Mouse (Mus musculus) yolk sac, embryonic 10.5 days (tissue): ENCODE measurements at regions not wholly inside any gene's neighbourhood (a gene's known extent, or its start where the extent isn't known, plus 50 kb on each side); places are given as distances from the start of the nearest gene placed in this dataset.

Experiments used
- DNase-seq: peaks from one replicate; pipeline ENCODE4 v3.0.0-alpha.2; 2017; ENCODE audit warnings: low spot score

DNA sequence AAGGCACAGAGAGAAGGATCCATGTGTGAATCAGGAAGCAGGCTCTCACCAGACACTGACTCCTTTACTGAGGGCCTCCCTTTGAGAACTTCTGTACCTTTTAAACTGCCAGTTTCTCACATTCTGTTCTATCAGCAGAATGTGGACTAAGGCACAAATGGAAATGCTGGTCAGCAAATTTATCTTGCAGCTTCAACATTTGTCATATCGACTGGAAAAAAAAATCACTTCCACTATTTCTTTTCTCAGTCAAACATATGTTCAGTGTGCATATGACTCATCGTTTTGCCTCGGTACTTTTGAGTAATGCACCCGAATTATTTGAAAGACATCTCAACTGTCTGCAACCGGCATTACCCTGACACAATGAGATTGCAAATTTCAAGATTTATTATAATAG lies 101.4 kb upstream of the Sphkap start:
- no peak for DNase-seq

DNA sequence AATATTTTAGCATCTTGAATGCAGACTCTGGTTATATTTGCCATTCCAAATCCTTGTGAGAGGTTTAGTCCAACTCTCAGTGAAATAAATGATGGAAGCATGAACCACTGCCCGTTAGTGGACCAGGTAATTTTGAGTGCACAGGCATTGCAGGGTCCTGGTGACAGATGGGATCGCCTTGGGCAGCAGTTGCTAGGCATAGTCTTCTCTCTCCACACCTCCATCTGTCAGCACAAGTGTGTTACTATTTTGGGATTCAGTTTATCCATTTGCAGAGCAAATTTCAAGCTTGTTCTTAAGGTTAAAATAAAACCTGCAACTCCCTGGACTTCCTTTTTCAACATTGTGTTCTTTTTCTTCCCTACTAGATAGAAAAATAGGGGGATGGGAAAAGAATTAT lies 97.4 kb upstream of the Sphkap start:
- no peak for DNase-seq

DNA sequence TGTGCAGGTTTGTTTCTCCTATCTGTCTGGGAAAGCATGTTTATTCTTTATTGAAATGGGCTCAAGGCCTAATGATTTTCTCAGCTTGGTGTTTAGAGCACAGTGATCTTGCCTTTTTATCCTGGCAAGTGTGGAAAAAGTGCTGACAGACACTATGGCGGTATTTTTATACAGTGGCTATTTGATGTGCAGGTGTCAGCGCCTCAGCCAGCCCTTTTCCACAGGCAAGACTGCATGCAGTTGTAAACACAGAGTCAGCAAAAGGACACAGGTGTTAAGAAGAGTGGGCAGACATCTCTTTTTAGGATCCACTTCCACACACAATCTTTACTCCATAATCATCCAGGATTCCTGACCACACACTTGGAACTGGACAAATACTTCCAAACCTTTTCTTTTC lies 88.9 kb upstream of the Sphkap start:
- no peak for DNase-seq

DNA sequence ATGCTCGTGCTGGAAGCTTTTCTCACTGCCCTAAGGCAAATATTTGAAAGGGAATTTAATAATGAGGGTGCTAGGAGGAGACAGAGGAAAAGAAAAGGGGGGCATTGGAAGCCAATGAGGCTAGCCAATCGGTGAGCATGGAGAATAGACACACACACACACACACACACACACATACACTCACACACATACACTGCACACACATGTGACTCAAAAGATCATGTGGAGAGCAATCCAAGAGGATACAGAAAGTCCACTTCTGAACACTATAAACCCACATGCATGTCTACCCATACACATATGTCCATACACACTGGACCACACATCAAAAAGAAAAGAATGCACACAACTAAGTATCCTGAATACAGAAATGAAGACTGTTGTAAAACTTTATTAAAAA lies 88.4 kb upstream of the Sphkap start:
- DNase-seq: no peak

DNA sequence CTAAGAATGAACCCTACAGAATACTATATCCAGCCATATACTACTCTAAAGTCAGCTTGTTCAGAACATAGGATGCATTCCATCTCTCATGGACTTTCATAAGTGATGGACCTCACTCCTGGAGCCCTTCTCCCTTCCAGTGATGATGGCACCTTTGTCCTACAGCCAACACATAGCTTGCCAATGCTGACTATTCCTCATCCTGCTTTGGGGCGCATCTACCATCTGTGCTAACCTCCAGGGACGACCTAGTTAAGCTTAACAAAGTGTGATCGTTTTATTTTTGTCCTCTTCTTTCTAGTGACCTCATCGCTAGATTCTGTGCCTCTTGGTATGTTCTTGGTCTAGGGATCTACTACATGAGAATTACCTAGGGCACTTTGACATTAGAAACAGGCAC lies 87.0 kb upstream of the Sphkap start:
- DNase-seq: no peak

DNA sequence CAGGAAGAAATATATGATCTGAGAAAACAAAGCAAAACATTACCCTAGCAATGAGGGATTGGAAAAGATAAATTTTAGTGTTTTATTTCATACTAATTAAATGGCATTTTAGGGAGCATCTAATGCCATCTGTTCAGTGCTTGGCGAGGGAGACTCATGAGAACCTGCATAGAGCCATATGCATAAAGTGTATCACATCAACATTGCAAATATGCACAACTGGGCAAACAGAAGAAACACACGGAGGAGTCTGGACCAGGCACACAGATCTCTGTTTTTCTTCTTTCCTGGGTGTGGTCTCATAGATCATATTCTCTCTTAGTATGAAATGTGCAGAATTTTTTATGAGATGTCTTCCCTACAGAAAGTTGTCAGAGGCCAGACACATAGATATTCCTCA lies 71.1 kb upstream of the Sphkap start:
- no peak for DNase-seq
